Mouse (Mus musculus) kidney, embryonic 14.5 days (tissue): ENCODE results near the gene Nusap1. TPM values are rescaled to one million over a fixed set of nuclear protein-coding genes. Genes with fewer than 3 reads are reported as not detected.
"Not testable (repeated sequence)": the region's sequence is repeated elsewhere in the genome, so short reads cannot be mapped to it uniquely, and the experiment has no call there.

Experiments used
- ATAC-seq: fragments of 200-750 bp; cut with Nextera tagmentation; 2 replicates; pipeline ENCODE4 v1.8.0; 2017; ENCODE audit warnings: moderate number of reproducible peaks, mild to moderate bottlenecking, moderate TSS enrichment, moderate library complexity; ENCODE audit not compliant: low FRiP score, low TSS enrichment
- H3K27ac ChIP-seq: fragments of 300-500 bp; sonication (generic); 2 replicates; pipeline ENCODE4 v1.5.1; 2014; ENCODE audit warnings: low read depth, mild to moderate bottlenecking, low read length, moderate library complexity, mixed read lengths
- H3K27me3 ChIP-seq: fragments of 300-500 bp; sonication (generic); 2 replicates; pipeline ENCODE4 v1.6.1; 2014; ENCODE audit warnings: mild to moderate bottlenecking, low read length; ENCODE audit not compliant: control insufficient read depth, insufficient read depth
- H3K36me3 ChIP-seq: fragments of 300-500 bp; sonication (generic); 2 replicates; pipeline ENCODE4 v1.6.1; 2014; ENCODE audit warnings: low read length, mixed read lengths; ENCODE audit not compliant: control insufficient read depth, insufficient read depth
- H3K4me1 ChIP-seq: fragments of 300-500 bp; sonication (generic); 2 replicates; pipeline ENCODE4 v1.6.1; 2014; ENCODE audit warnings: low read length, mixed read lengths; ENCODE audit not compliant: control insufficient read depth, insufficient read depth
- H3K4me2 ChIP-seq: fragments of 300-500 bp; sonication (generic); replicated peaks from 2 replicates; pipeline ENCODE4 v1.6.1; 2014; ENCODE audit warnings: low read depth, mild to moderate bottlenecking, low read length
- H3K4me3 ChIP-seq: fragments of 300-500 bp; sonication (generic); 2 replicates; pipeline ENCODE4 v1.5.1; 2014; ENCODE audit warnings: mild to moderate bottlenecking, low read length
- H3K9ac ChIP-seq: fragments of 300-500 bp; sonication (generic); 2 replicates; pipeline ENCODE4 v1.6.1; 2014; ENCODE audit warnings: low read depth, mild to moderate bottlenecking, low read length, moderate library complexity
- H3K9me3 ChIP-seq: fragments of 300-500 bp; sonication (generic); 2 replicates; pipeline ENCODE4 v1.6.1; 2016; ENCODE audit warnings: low read length; ENCODE audit not compliant: control insufficient read depth
- WGBS: fragments of 180-500 bp; shearing (Covaris S2); extraction: QIAGEN DNeasy Blood & Tissue Kit; methylation state at CpG from one replicate; pipeline ENCODE4 v1.1.7; 2014; 5-methylcytosine and 5-hydroxymethylcytosine counted together
- polyA plus RNA-seq: library from polyadenylated mRNA; unstranded; fragments of >200 nt; fragmentation: Nextera tagmentation; extraction: Ambion mirVana; gene quantifications from 2 replicates; pipeline ENCODE4 v1.2.1, GENCODE M21; 2014

Gene Nusap1
- polyA plus RNA-seq, 1 experiment from 2014 or later, result 77.2 TPM

- H3K4me2 ChIP-seq, result peak overlapping the region; percentile 65
- H3K36me3 ChIP-seq, result peaks cover 31% of the 10 kb centered on the region
- under 1% methylated on average over 60 of the region's 61 CpGs for WGBS
- peaks cover 6% of the 10 kb centered on the region for H3K4me1 ChIP-seq
- peak overlapping the region; percentile 90 for H3K27ac ChIP-seq
- no peaks in the 10 kb centered on the region for H3K9me3 ChIP-seq
- no peaks in the 10 kb centered on the region for H3K27me3 ChIP-seq
- H3K4me3 ChIP-seq, result peak overlapping the region; percentile 99
- peak; percentile 99 for ATAC-seq
- peak overlapping the region; percentile 95 for H3K9ac ChIP-seq
Observed at GRCm38 (mm10) chr2:119594113-119594981, 23.8 kb upstream of the Nusap1 start.

DNA sequence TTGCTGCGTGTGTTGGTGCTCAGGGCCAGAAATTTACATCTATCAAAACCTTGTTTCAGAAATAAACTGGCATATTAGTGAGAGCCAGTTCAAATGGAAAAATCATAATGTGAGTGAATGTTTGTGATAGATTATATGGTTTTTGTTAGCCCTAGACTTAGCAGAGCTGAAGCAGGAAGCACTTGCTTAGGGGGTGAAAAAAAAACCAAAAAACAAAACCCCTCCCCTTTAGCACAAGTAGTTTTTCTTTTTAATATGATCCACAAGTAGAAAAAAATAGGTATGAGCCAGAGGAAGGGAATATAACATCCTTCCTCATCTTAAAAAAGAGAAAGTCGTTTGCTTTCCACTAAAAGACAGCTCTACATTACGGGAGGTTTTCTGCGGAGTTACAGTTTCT, 22.8 kb upstream of the Nusap1 start:
- Histone ChIP-seq H3K4me1 (peaks cover 6% of the 10 kb centered on the region), H3K27me3 (no peaks in the 10 kb centered on the region), H3K4me2 (peak overlapping the region; percentile 65), H3K4me3 (peak overlapping the region; percentile 99), H3K27ac (no peak overlapping the region), H3K9ac (peak overlapping the region; percentile 95; the same call in 1 of the 2 replicates), H3K9me3 (no peaks in the 10 kb centered on the region), H3K36me3 (peaks cover 41% of the 10 kb centered on the region)
- no peak for ATAC-seq
- 30% methylated on average over 4 of the region's 4 CpGs for WGBS

GRCm38 (mm10) chr2:119596781-119597330, 21.2 kb upstream of the Nusap1 start:
- H3K36me3 ChIP-seq, result peaks cover 53% of the 10 kb centered on the region
- WGBS, result 91% methylated on average over 8 of the region's 8 CpGs
- H3K4me2 ChIP-seq, result no peak overlapping the region
- no peaks in the 10 kb centered on the region for H3K27me3 ChIP-seq
- H3K4me1 ChIP-seq, result peaks cover 6% of the 10 kb centered on the region
- H3K9ac ChIP-seq, result no peak overlapping the region
- no peak overlapping the region for H3K27ac ChIP-seq
- no peak for ATAC-seq
- H3K9me3 ChIP-seq, result no peaks in the 10 kb centered on the region
- no peak overlapping the region for H3K4me3 ChIP-seq

DNA sequence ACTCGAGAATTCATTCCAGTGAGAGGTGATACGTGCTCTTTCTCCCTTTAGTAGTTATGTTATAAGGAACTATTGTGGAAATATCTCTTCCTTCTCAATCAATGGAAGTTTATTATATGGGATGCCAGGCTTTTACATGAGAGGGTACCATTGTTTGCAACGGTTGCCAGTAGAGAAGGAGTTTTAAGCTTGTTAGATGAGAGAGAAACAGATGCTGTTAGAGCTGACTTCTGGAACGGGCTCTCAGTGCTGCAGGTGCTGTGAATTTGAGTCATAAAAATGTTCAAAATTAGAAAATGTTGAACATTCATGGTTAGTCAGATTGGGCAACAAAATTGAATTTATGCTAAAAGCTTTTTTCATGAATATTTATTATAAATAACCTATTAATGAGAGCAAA, 17.1 kb upstream of the Nusap1 start:
- no peak for ATAC-seq
- Histone ChIP-seq H3K27me3 (no peaks in the 10 kb centered on the region), H3K27ac (no peak overlapping the region), H3K4me3 (no peak overlapping the region), H3K4me1 (no peaks in the 10 kb centered on the region), H3K4me2 (no peak overlapping the region), H3K9me3 (no peaks in the 10 kb centered on the region), H3K9ac (no peak overlapping the region), H3K36me3 (peaks cover 78% of the 10 kb centered on the region)
- WGBS, result 90% methylated on average over 4 of the region's 4 CpGs

GRCm38 (mm10) chr2:119601575-119601974, 16.5 kb upstream of the Nusap1 start:
- not testable (repeated sequence) for H3K27me3 ChIP-seq, H3K4me3 ChIP-seq, H3K4me2 ChIP-seq, H3K4me1 ChIP-seq, H3K27ac ChIP-seq, H3K9ac ChIP-seq, ATAC-seq, H3K9me3 ChIP-seq
- H3K36me3 ChIP-seq, result peaks cover 76% of the 10 kb centered on the region
- whole genome bisulfite sequencing, result 53% methylated on average over 3 of the region's 3 CpGs

DNA sequence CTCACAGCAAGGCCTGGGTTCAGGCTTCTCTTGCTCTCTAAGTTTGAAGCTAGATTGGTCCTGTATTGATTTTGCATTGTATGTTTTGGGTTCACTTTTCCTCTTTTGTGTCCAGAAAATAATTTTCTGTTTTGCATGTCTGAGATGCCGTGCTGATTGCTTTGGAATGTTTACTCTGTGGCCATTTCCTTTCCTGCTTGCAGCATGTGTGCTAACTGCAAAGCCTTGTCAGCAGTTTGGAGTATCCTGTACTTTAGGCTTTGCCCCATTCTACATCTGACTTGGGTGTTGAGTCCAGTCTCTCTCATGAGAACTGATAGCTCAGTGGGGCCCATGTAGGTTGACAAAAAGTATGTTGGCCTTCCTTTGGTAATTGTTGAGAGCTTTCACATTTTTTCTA, 15.6 kb upstream of the Nusap1 start:
- Histone ChIP-seq H3K27me3 (no peaks in the 10 kb centered on the region), H3K4me1 (no peaks in the 10 kb centered on the region), H3K9ac (no peak overlapping the region), H3K4me3 (no peak overlapping the region), H3K9me3 (no peaks in the 10 kb centered on the region), H3K36me3 (peaks cover 76% of the 10 kb centered on the region), H3K4me2 (no peak overlapping the region), H3K27ac (no peak overlapping the region)
- WGBS, result 55% methylated on average over 1 of the region's 1 CpGs
- ATAC-seq, result no peak

GRCm38 (mm10) chr2:119603909-119604308, 14.2 kb upstream of the Nusap1 start:
- no peaks in the 10 kb centered on the region for H3K4me1 ChIP-seq
- no peak overlapping the region for H3K4me2 ChIP-seq
- H3K4me3 ChIP-seq, result no peak overlapping the region
- H3K9ac ChIP-seq, result no peak overlapping the region
- no peak overlapping the region for H3K27ac ChIP-seq
- WGBS, result 78% methylated on average over 2 of the region's 2 CpGs
- H3K9me3 ChIP-seq, result no peaks in the 10 kb centered on the region
- no peaks in the 10 kb centered on the region for H3K27me3 ChIP-seq
- ATAC-seq, result no peak
- H3K36me3 ChIP-seq, result peaks cover 76% of the 10 kb centered on the region

- peaks cover 70% of the 10 kb centered on the region for H3K36me3 ChIP-seq
- H3K4me3 ChIP-seq, result no peak overlapping the region
- no peak overlapping the region for H3K9ac ChIP-seq
- no peaks in the 10 kb centered on the region for H3K9me3 ChIP-seq
- no peak overlapping the region for H3K4me2 ChIP-seq
- ATAC-seq, result no peak
- H3K27me3 ChIP-seq, result no peaks in the 10 kb centered on the region
- WGBS, result 86% methylated on average over 6 of the region's 6 CpGs
- no peak overlapping the region for H3K27ac ChIP-seq
- H3K4me1 ChIP-seq, result no peaks in the 10 kb centered on the region
Observed at GRCm38 (mm10) chr2:119605361-119605973, 12.6 kb upstream of the Nusap1 start.

DNA sequence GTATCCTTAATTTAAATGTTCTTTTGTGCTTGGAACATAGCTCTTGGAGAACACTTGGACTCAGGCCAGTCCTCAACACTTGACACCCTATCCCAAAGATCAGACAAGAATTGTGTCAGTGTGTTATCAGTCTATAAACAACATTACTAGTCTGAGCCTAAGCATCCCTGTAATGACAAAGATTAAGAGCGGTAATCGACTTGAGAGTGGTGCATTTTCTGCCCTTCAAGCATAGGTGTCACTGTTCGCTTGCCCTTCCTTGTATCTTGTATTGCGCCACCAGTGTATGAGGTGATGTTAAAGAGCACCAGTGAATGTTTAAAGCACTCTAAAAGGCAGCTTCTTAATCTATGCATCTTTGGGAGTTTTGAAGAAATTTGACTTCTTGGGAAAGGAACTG, 11.1 kb upstream of the Nusap1 start:
- no peak for ATAC-seq
- H3K9ac ChIP-seq, result no peak overlapping the region
- H3K27me3 ChIP-seq, result no peaks in the 10 kb centered on the region
- no peaks in the 10 kb centered on the region for H3K9me3 ChIP-seq
- H3K36me3 ChIP-seq, result peaks cover 67% of the 10 kb centered on the region
- H3K4me1 ChIP-seq, result no peaks in the 10 kb centered on the region
- 92% methylated on average over 4 of the region's 4 CpGs for WGBS
- H3K4me3 ChIP-seq, result no peak overlapping the region
- H3K27ac ChIP-seq, result no peak overlapping the region
- H3K4me2 ChIP-seq, result no peak overlapping the region
